Mouse (Mus musculus): ENCODE measurements around the gene Ccdc83. TPM values are rescaled to one million over a fixed set of nuclear protein-coding genes. Genes with fewer than 3 reads are reported as not detected.

The Ccdc83 gene
- total RNA-seq, 2 experiments from 2014 or later: not detected

GRCm38 (mm10) chr7:90203914-90204313, 61.7 kb downstream of the Ccdc83 start:
- no peak for DNase-seq (ENCODE audit: extremely low spot score in 1 of 2, low spot score in 2 of 2)
- Histone ChIP-seq H3K4me3 (no peak overlapping the region), H3K27ac (no peak overlapping the region)
- intact Hi-C loops (cut with DNase I): no loop called here
- no peak for TF ChIP-seq CTCF (IDR thresholded peaks at IDR 0.05)

- no peak for DNase-seq (ENCODE audit: extremely low spot score in 1 of 2, low spot score in 2 of 2)
- H3K27ac ChIP-seq: peak overlapping the region; percentile 55; the same call in 1 of the 2 replicates
- intact Hi-C loops (cut with DNase I): no loop called here
- TF ChIP-seq CTCF (IDR thresholded peaks at IDR 0.05): no peak
- H3K4me3 ChIP-seq: no peak overlapping the region
Measured at GRCm38 (mm10) chr7:90201877-90202465, 63.6 kb downstream of the Ccdc83 start.

- Histone ChIP-seq H3K4me3 (no peak overlapping the region), H3K27ac (no peak overlapping the region)
- no peak for DNase-seq (ENCODE audit: extremely low spot score in 1 of 2, low spot score in 2 of 2)
- intact Hi-C loops (cut with DNase I): no loop called here
- TF ChIP-seq CTCF (IDR thresholded peaks at IDR 0.05): no peak; the same call in 1 of the 2 replicates
Measured at GRCm38 (mm10) chr7:90200251-90200650, 65.3 kb downstream of the Ccdc83 start.

- intact Hi-C loops (cut with DNase I): no loop called here
- Histone ChIP-seq H3K27ac (no peak overlapping the region), H3K4me3 (no peak overlapping the region)
- no peak for TF ChIP-seq CTCF (IDR thresholded peaks at IDR 0.05)
- DNase-seq (ENCODE audit: extremely low spot score in 1 of 2, low spot score in 2 of 2): no peak
Measured at GRCm38 (mm10) chr7:90180635-90181034, 84.9 kb downstream of the Ccdc83 start.

- no peak for TF ChIP-seq CTCF (IDR thresholded peaks at IDR 0.05)
- intact Hi-C loops (cut with DNase I): no loop called here
- Histone ChIP-seq H3K4me3 (no peak overlapping the region), H3K27ac (no peak overlapping the region)
- no peak for DNase-seq (ENCODE audit: extremely low spot score in 1 of 2, low spot score in 2 of 2)
Measured at GRCm38 (mm10) chr7:90175576-90175975, 90.0 kb downstream of the Ccdc83 start.

Other genes with a start within 250 kb of the Ccdc83 start
- 100 to 1,000 TPM; 143 to 144 TPM for gene Picalm, start 135.6 kb downstream of the Ccdc83 start, total RNA-seq (2021)
- gene Sytl2, start 36.5 kb upstream of the Ccdc83 start, total RNA-seq (2021): 10 to 100 TPM; 87.1 to 90.8 TPM
- under 1 TPM; 0.91 to 0.96 TPM for gene Ccdc89, start 160.8 kb upstream of the Ccdc83 start, total RNA-seq (2021)
- 100 to 1,000 TPM in 1 of 2 experiments, 10 to 100 TPM in 1; 98.8 to 105 TPM for gene Crebzf, start 177.0 kb upstream of the Ccdc83 start, total RNA-seq (2021)
- 10 to 100 TPM; 38.1 to 40.0 TPM for gene Tmem126a, start 191.5 kb upstream of the Ccdc83 start, total RNA-seq (2021)
- 10 to 100 TPM; 24.8 to 26.4 TPM for gene Tmem126b, start 210.2 kb upstream of the Ccdc83 start, total RNA-seq (2021)
- 100 to 1,000 TPM; 295 to 301 TPM for gene Dlg2, start 210.9 kb upstream of the Ccdc83 start, total RNA-seq (2021)

Measured in left cerebral cortex, adult 2 months (tissue).